Mouse (Mus musculus) heart, embryonic 11.5 days (tissue): ENCODE results near the gene Sult6b1. TPM values are rescaled to one million over a fixed set of nuclear protein-coding genes. Genes with fewer than 3 reads are reported as not detected.
A peak's percentile ranks its signal among the peaks of the same experiment; 100 is the strongest.

Experiments
- ATAC-seq: fragments of 200-750 bp; cut with Nextera tagmentation; replicated peaks from 2 replicates; pipeline ENCODE4 v1.8.0; 2017; ENCODE audit warnings: moderate library complexity; ENCODE audit not compliant: insufficient number of reproducible peaks, low FRiP score, low TSS enrichment
- H3K27ac ChIP-seq: fragments of 300-500 bp; sonication (generic); 2 replicates; pipeline ENCODE4 v1.5.1; 2014; ENCODE audit warnings: mild to moderate bottlenecking, low read depth, low read length
- H3K27me3 ChIP-seq: fragments of 300-500 bp; sonication (generic); 2 replicates; pipeline ENCODE4 v1.6.1; 2014; ENCODE audit warnings: mild to moderate bottlenecking, low read length, mixed read lengths; ENCODE audit not compliant: control insufficient read depth, insufficient read depth
- H3K36me3 ChIP-seq: fragments of 300-500 bp; sonication (generic); 2 replicates; pipeline ENCODE4 v1.6.1; 2014; ENCODE audit warnings: mild to moderate bottlenecking, low read length, moderate library complexity, mixed read lengths; ENCODE audit not compliant: control insufficient read depth, insufficient read depth
- H3K4me1 ChIP-seq: fragments of 300-500 bp; sonication (generic); 2 replicates; pipeline ENCODE4 v1.6.1; 2014; ENCODE audit warnings: low read length; ENCODE audit not compliant: control insufficient read depth, insufficient read depth
- H3K4me2 ChIP-seq: fragments of 300-500 bp; sonication (generic); 2 replicates; pipeline ENCODE4 v1.6.1; 2014; ENCODE audit warnings: mild to moderate bottlenecking, moderate library complexity
- H3K4me3 ChIP-seq: fragments of 300-500 bp; sonication (generic); 2 replicates; pipeline ENCODE4 v1.5.1; 2014; ENCODE audit warnings: low read depth, low read length
- H3K9ac ChIP-seq: fragments of 300-500 bp; sonication (generic); 2 replicates; pipeline ENCODE4 v1.6.1; 2014; ENCODE audit warnings: mild to moderate bottlenecking, low read depth, low read length, moderate library complexity
- H3K9me3 ChIP-seq: fragments of 300-500 bp; sonication (generic); replicated peaks from 2 replicates; pipeline ENCODE4 v1.6.1; 2016; ENCODE audit warnings: low read length; ENCODE audit not compliant: control insufficient read depth
- WGBS: fragments of 180-500 bp; shearing (Covaris S2); extraction: QIAGEN DNeasy Blood & Tissue Kit; methylation state at CpG from one replicate; pipeline ENCODE4 v1.1.7; 2014; ENCODE audit not compliant: insufficient replicate concordance; 5-methylcytosine and 5-hydroxymethylcytosine counted together
- polyA plus RNA-seq: library from polyadenylated mRNA; unstranded; fragments of >200 nt; fragmentation: Nextera tagmentation; extraction: Ambion mirVana; gene quantifications from 2 replicates; pipeline ENCODE4 v1.2.1, GENCODE M21; 2014

Gene Sult6b1
- polyA plus RNA-seq, 1 experiment from 2014 or later: 0.33 TPM

GRCm38 (mm10) chr17:78881878-78882304, 24.9 kb downstream of the Sult6b1 start:
- H3K36me3 ChIP-seq: no peaks in the 10 kb centered on the region
- H3K4me1 ChIP-seq: 0 out of 2 replicates have a peak, but pooled peaks cover 7% of the 10 kb centered on the region
- peak overlapping the region; percentile 71 for H3K4me2 ChIP-seq
- ATAC-seq: peak; percentile 58
- H3K4me3 ChIP-seq: peak overlapping the region; percentile 67
- WGBS: 6% methylated on average over 7 of the region's 7 CpGs
- H3K9ac ChIP-seq: peak overlapping the region; percentile 86
- H3K9me3 ChIP-seq: no peaks in the 10 kb centered on the region
- peak overlapping the region; percentile 76 for H3K27ac ChIP-seq
- no peaks in the 10 kb centered on the region for H3K27me3 ChIP-seq

- Histone ChIP-seq H3K27me3 (no peaks in the 10 kb centered on the region), H3K9ac (no peak overlapping the region), H3K4me2 (no peak overlapping the region), H3K4me3 (no peak overlapping the region), H3K4me1 (no peaks in the 10 kb centered on the region), H3K9me3 (no peaks in the 10 kb centered on the region), H3K36me3 (peaks cover 7% of the 10 kb centered on the region; the same call in 1 of the 2 replicates), H3K27ac (no peak overlapping the region)
- no peak for ATAC-seq
- WGBS: 85% methylated on average over 6 of the region's 6 CpGs
Measured at GRCm38 (mm10) chr17:78873886-78874285, 32.9 kb downstream of the Sult6b1 start.

DNA sequence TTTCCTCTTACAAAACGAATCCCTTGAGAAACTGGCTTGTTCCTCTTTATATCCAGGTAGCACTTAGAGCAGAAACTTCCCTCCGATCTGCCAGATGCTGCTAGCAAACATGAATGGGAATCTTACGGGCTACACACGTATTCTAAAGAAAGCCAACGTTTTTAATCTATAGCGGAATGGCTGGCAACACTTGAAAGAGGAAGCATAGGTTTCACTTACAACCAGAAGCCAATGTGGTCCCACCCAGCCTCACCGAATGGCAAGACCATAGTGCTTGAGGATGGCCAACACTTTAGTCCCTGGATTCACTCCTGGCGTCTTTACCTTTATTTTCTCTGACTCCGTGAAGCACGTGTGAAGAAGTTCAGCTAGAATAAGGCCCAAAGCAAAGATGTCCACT, 50.5 kb downstream of the Sult6b1 start:
- peaks cover 8% of the 10 kb centered on the region; the same call in 1 of the 2 replicates for H3K36me3 ChIP-seq
- no peak for ATAC-seq

DNA sequence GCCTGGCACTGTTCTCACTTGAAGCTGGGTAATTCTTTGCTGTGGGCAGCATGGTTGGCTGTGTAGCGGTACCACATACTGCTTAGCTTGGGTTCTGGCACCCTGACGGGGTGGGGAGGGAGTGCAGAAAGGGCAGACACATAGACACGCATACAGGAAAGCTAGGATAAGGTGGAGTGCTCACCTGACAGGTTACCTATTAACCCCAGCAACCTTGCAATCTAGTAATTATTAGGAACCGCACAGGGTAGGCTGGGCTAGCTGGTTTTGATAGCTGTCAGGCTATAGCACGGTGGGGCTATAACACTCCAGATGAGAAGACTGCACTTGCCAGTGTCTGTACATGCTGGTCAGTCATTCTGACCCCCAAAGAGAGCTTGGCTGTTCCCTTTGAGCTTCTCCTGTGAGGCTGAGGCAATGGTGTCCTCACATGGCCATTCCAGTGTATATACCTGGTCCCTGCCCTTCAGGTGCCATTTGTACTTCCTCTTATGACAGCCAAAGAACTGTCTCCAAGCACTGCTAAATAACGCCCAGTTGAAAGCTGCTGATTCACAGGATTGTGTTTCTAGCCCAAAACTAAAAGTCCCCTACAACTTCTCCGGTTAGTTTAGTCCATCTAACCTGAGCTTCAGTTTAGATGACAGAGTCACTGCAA, 64.4 kb downstream of the Sult6b1 start:
- Histone ChIP-seq H3K9ac (no peak overlapping the region), H3K4me3 (no peak overlapping the region), H3K4me2 (no peak overlapping the region), H3K4me1 (no peaks in the 10 kb centered on the region), H3K27me3 (no peaks in the 10 kb centered on the region), H3K27ac (no peak overlapping the region), H3K9me3 (no peaks in the 10 kb centered on the region), H3K36me3 (peaks cover 22% of the 10 kb centered on the region)
- WGBS: 89% methylated on average over 7 of the region's 7 CpGs
- no peak for ATAC-seq

More for the DNA sequence above, 50.5 kb downstream of the Sult6b1 start:
- Histone ChIP-seq H3K27me3 (no peaks in the 10 kb centered on the region), H3K27ac (no peak overlapping the region), H3K4me3 (no peak overlapping the region), H3K9me3 (no peaks in the 10 kb centered on the region), H3K4me1 (no peaks in the 10 kb centered on the region), H3K4me2 (no peak overlapping the region), H3K9ac (no peak overlapping the region)
- 85% methylated on average over 10 of the region's 10 CpGs for WGBS

DNA sequence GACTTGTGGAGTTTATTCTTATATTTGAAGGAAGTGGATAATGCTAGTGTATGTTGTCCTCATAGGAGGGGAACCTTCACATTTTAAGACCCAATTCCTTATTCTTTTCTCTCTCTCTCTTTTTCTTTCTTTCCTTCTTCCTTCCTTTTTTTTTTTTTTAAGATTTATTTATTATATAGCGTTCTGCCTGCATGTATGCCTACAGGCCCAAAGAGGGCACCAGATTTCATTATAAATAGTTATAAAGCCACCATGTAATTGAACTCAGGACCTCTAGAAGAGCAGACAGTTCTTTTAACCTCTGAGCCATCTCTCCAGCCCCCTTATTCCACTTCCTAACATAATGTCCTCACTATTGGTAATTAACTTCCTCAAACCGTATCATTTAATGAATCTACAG, 70.7 kb downstream of the Sult6b1 start:
- no peaks in the 10 kb centered on the region for H3K27me3 ChIP-seq
- H3K4me2 ChIP-seq: peak overlapping the region; percentile 80
- peak overlapping the region; percentile 82 for H3K27ac ChIP-seq
- 46% methylated on average over 2 of the region's 2 CpGs for WGBS
- no peaks in the 10 kb centered on the region for H3K4me1 ChIP-seq
- peak overlapping the region; percentile 88 for H3K4me3 ChIP-seq
- H3K9me3 ChIP-seq: no peaks in the 10 kb centered on the region
- peak overlapping the region; percentile 73 for H3K9ac ChIP-seq
- ATAC-seq: no peak
- H3K36me3 ChIP-seq: peaks cover 8% of the 10 kb centered on the region; the same call in 1 of the 2 replicates

DNA sequence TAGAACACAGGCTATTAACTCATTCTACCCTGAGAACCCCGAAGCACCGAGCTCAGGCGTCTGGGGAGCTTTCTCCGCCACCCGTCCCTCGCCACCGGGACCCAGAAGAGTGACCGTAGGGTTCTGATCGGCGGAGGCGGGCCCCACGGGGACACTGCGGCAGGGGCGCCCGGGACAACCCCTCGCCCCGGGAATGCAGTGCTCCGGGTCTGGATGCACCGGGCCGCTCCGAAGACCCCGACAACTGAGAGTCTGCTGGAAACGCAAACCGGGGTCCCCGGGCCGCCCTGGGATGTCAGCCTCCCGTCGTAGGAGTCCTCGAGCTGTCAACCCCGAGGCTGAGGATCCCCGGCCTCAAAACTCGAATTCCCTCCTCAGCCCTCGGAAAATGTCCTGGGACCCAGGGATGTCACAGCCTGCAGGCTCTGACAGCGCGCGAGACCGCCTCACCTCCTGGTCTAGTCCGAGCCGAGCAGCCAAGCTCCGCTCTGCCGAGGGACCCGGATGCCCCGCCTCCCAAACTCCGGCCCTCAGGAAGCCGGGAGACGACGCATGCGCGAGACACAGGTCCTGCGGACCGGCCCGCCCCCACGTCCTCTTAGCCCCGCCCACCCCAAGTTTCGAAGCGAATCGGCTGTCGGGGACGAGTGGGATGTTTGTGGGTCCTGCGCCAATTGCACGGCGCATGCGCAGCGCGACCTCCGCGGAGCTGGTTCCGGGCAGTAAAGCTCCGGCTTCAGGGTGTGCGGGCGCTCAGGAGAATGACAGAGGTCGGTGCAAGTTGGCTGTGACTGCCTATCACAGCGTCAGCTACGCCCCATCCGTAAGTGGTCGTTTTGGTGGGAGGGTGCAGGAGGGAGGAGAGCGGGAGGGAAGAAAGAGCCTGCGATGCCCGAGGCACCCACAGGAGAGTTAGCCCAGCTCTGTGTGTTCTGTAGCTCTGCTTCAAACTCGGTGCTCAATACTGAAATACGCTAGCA, 71.6 kb downstream of the Sult6b1 start, which contains the start of the genes Heatr5b and Gpatch11:
Gene Heatr5b (minus strand): TSS at position 509 of the 980 bp plus-strand sequence.
Gene Gpatch11 (plus strand): TSS at position 712 of the 980 bp plus-strand sequence.
- H3K27ac ChIP-seq: peak within 1 kb of the TSS; percentile 82
- peak; percentile 99 for ATAC-seq
- H3K4me2 ChIP-seq: peak within 1 kb of the TSS; percentile 80
- peak within 1 kb of the TSS; percentile 83 for H3K9ac ChIP-seq
- H3K9me3 ChIP-seq: no peaks in the 10 kb centered on the region
- H3K36me3 ChIP-seq: peaks cover 8% of the 10 kb centered on the region; the same call in 1 of the 2 replicates
- no peaks in the 10 kb centered on the region for H3K4me1 ChIP-seq
- no peaks in the 10 kb centered on the region for H3K27me3 ChIP-seq
- H3K4me3 ChIP-seq: peak within 1 kb of the TSS; percentile 88
- under 1% methylated on average over 81 of the region's 81 CpGs for WGBS

Other genes starting within 250 kb of the Sult6b1 start
- 12.5 and 14.2 TPM in 2 replicates for gene Strn, start 169.8 kb downstream of the Sult6b1 start, polyA plus RNA-seq
- 16.9 and 18.7 TPM in 2 replicates for gene Heatr5b, start 71.6 kb downstream of the Sult6b1 start, polyA plus RNA-seq
- 31.8 and 32.5 TPM in 2 replicates for gene Gpatch11, start 71.4 kb downstream of the Sult6b1 start, polyA plus RNA-seq
- gene Eif2ak2, start 24.4 kb downstream of the Sult6b1 start, polyA plus RNA-seq: 6.4 and 9.5 TPM in 2 replicates
- gene Cebpzos, start 9.5 kb upstream of the Sult6b1 start, polyA plus RNA-seq: 77.6 and 81.6 TPM in 2 replicates
- gene Cebpz, start 30.1 kb upstream of the Sult6b1 start, polyA plus RNA-seq: 36.0 and 41.3 TPM in 2 replicates
- gene Ndufaf7, start 30.1 kb upstream of the Sult6b1 start, polyA plus RNA-seq: 62.1 and 66.6 TPM in 2 replicates
- 28.3 and 32.8 TPM in 2 replicates for gene Prkd3, start 113.8 kb upstream of the Sult6b1 start, polyA plus RNA-seq
- 37.4 and 42.5 TPM in 2 replicates for gene Qpct, start 144.9 kb upstream of the Sult6b1 start, polyA plus RNA-seq